Mouse (Mus musculus) hindbrain, embryonic 15.5 days (tissue): ENCODE results near the gene Ctnnbl1. TPM values are rescaled to one million over a fixed set of nuclear protein-coding genes. Genes with fewer than 3 reads are reported as not detected.

Experiments
- ATAC-seq: fragments of 200-750 bp; cut with Nextera tagmentation; 2 replicates; pipeline ENCODE4 v1.8.0; 2017; ENCODE audit warnings: low read depth, moderate number of reproducible peaks, moderate TSS enrichment; ENCODE audit not compliant: low FRiP score
- H3K27ac ChIP-seq: fragments of 300-500 bp; sonication (generic); replicated peaks from 2 replicates; pipeline ENCODE4 v1.5.1; 2015; ENCODE audit warnings: mild to moderate bottlenecking, inconsistent platforms
- H3K27me3 ChIP-seq: fragments of 300-500 bp; sonication (generic); 2 replicates; pipeline ENCODE4 v1.6.1; 2015; ENCODE audit warnings: control low read depth, inconsistent platforms
- H3K36me3 ChIP-seq: fragments of 300-500 bp; sonication (generic); 2 replicates; pipeline ENCODE4 v1.6.1; 2015; ENCODE audit warnings: control low read depth, inconsistent platforms
- H3K4me1 ChIP-seq: fragments of 300-500 bp; sonication (generic); replicated peaks from 2 replicates; pipeline ENCODE4 v1.6.1; 2015; ENCODE audit warnings: control low read depth, inconsistent platforms
- H3K4me2 ChIP-seq: fragments of 300-500 bp; sonication (generic); 2 replicates; pipeline ENCODE4 v1.6.1; 2015; ENCODE audit warnings: moderate library complexity, mild to moderate bottlenecking, inconsistent platforms
- H3K4me3 ChIP-seq: fragments of 300-500 bp; sonication (generic); 2 replicates; pipeline ENCODE4 v1.5.1; 2015; ENCODE audit warnings: mild to moderate bottlenecking, inconsistent platforms
- H3K9ac ChIP-seq: fragments of 300-500 bp; sonication (generic); 2 replicates; pipeline ENCODE4 v1.6.1; 2015; ENCODE audit warnings: inconsistent platforms
- H3K9me3 ChIP-seq: fragments of 300-500 bp; sonication (generic); 2 replicates; pipeline ENCODE4 v1.6.1; 2016; ENCODE audit warnings: control low read depth, inconsistent platforms
- WGBS: fragments of 180-500 bp; shearing (Covaris S2); methylation state at CpG from one replicate; pipeline ENCODE4 v1.1.7; 2015; 5-methylcytosine and 5-hydroxymethylcytosine counted together
- polyA plus RNA-seq: library from polyadenylated mRNA; unstranded; fragments of >200 nt; fragmentation: Nextera tagmentation; extraction: Ambion mirVana; gene quantifications from 2 replicates; pipeline ENCODE4 v1.2.1, GENCODE M21; 2015

The Ctnnbl1 gene
- polyA plus RNA-seq, 1 experiment from 2014 or later, result 58.9 TPM

GRCm38 (mm10) chr2:157932655-157933054, 195.5 kb downstream of the Ctnnbl1 start:
- H3K4me1 ChIP-seq, result peaks cover 28% of the 10 kb centered on the region
- peaks cover 3% of the 10 kb centered on the region; the same call in 1 of the 2 replicates for H3K36me3 ChIP-seq
- no peaks in the 10 kb centered on the region for H3K9me3 ChIP-seq
- H3K27me3 ChIP-seq, result no peaks in the 10 kb centered on the region
- H3K9ac ChIP-seq, result no peak overlapping the region
- no peak overlapping the region for H3K27ac ChIP-seq
- no peak overlapping the region for H3K4me2 ChIP-seq
- H3K4me3 ChIP-seq, result no peak overlapping the region
- ATAC-seq, result no peak
- 74% methylated on average over 4 of the region's 4 CpGs for WGBS

- H3K36me3 ChIP-seq, result peaks cover 3% of the 10 kb centered on the region; the same call in 1 of the 2 replicates
- no peak overlapping the region for H3K27ac ChIP-seq
- no peak overlapping the region for H3K4me3 ChIP-seq
- WGBS, result 78% methylated on average over 11 of the region's 11 CpGs
- H3K9ac ChIP-seq, result no peak overlapping the region
- no peaks in the 10 kb centered on the region for H3K9me3 ChIP-seq
- no peaks in the 10 kb centered on the region for H3K27me3 ChIP-seq
- no peak overlapping the region for H3K4me2 ChIP-seq
- peaks cover 19% of the 10 kb centered on the region for H3K4me1 ChIP-seq
- no peak for ATAC-seq
Measured at GRCm38 (mm10) chr2:157935444-157936171, 198.4 kb downstream of the Ctnnbl1 start.

GRCm38 (mm10) chr2:157936676-157937075, 199.5 kb downstream of the Ctnnbl1 start:
- peaks cover 3% of the 10 kb centered on the region; the same call in 1 of the 2 replicates for H3K36me3 ChIP-seq
- 86% methylated on average over 4 of the region's 4 CpGs for WGBS
- no peaks in the 10 kb centered on the region for H3K9me3 ChIP-seq
- H3K4me2 ChIP-seq, result no peak overlapping the region
- no peaks in the 10 kb centered on the region for H3K27me3 ChIP-seq
- no peak overlapping the region for H3K27ac ChIP-seq
- peaks cover 30% of the 10 kb centered on the region for H3K4me1 ChIP-seq
- H3K9ac ChIP-seq, result no peak overlapping the region
- ATAC-seq, result no peak
- H3K4me3 ChIP-seq, result no peak overlapping the region

GRCm38 (mm10) chr2:157940586-157941185, 203.5 kb downstream of the Ctnnbl1 start:
- H3K9me3 ChIP-seq, result no peaks in the 10 kb centered on the region
- H3K27ac ChIP-seq, result peak overlapping the region; percentile 16; the same call in 1 of the 2 replicates
- H3K27me3 ChIP-seq, result no peaks in the 10 kb centered on the region
- peak overlapping the region; percentile 13 for H3K4me2 ChIP-seq
- peaks cover 3% of the 10 kb centered on the region; the same call in 1 of the 2 replicates for H3K36me3 ChIP-seq
- peaks cover 39% of the 10 kb centered on the region for H3K4me1 ChIP-seq
- H3K9ac ChIP-seq, result no peak overlapping the region
- 5% methylated on average over 18 of the region's 18 CpGs for WGBS
- ATAC-seq, result no peak
- no peak overlapping the region for H3K4me3 ChIP-seq

Other genes starting within 250 kb of the Ctnnbl1 start
- 6,864 and 7,318 TPM in 2 replicates for gene Nnat, start 177.3 kb upstream of the Ctnnbl1 start, polyA plus RNA-seq
- gene Blcap, start 166.1 kb upstream of the Ctnnbl1 start, polyA plus RNA-seq, result 249 and 272 TPM in 2 replicates
- 32.5 and 40.0 TPM in 2 replicates for gene Vstm2l, start 177.3 kb downstream of the Ctnnbl1 start, polyA plus RNA-seq